Mouse (Mus musculus): Measurements from ENCODE around the gene Eif2b4.

- TF ChIP-seq CTCF (conservative IDR thresholded peaks at IDR 0.05; ENCODE audit: low read length) (no peak), POU5F1 (IDR thresholded peaks at IDR 0.05; ENCODE audit: borderline replicate concordance, low read length) (no peak)
Measured at GRCm38 (mm10) chr5:31151746-31152145, 41.5 kb downstream of the Eif2b4 start.
